ENCODE assay signal across 9 mouse cellular contexts in the genomic region with DNA sequence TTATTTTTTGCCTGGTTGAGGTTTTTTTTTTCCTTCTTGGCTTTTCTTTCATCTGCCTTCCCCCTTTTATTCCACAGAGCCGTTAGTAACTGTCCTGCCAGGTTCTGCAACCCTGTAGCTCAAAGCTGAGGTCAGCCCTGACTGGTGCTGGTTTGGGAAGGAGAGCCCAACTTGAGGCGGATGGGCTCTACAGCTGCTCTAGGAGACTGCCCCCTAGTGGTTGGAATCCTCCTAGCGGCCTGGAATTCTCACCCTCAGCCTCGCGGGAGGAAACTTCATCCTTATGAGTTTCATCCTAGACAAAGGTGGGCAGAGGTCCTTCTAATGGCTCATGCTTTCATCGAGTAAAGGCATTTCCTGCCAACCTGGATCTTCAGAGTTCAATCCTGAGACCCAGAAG. TPM values are rescaled to one million over a fixed set of nuclear protein-coding genes. Genes with fewer than 3 reads are reported as not detected.
DNase-seq lines count a peak whose midpoint lies in the region; ATAC-seq and TF ChIP-seq lines count a peak whose summit lies in the region.
"Had no signal": no experiment of that assay in that cellular context is flagged by ENCODE, and none has a peak within 500 bp of the region (broad histone marks: within the 10 kb centered on the region; RNA-seq: fewer than 3 reads in every experiment).

No protein-coding gene starts in this region.

- TF ChIP-seq CTCF in forebrain, postnatal 0 days (IDR thresholded peaks at IDR 0.05; ENCODE audit: low read depth): peak; percentile 54
- peak; percentile 80 for TF ChIP-seq CTCF in stomach, postnatal 0 days (IDR thresholded peaks at IDR 0.05; ENCODE audit: low read depth)

- no peak overlapping the region for H3K4me3 ChIP-seq in forebrain, postnatal 0 days (ENCODE audit: low read depth, low read length)
- no peak overlapping the region for H3K4me3 ChIP-seq in forebrain, embryonic 12.5 days (replicated peaks)
- no peak overlapping the region for H3K4me3 ChIP-seq in stomach, postnatal 0 days (ENCODE audit: low read depth, low read length)
- H3K4me3 ChIP-seq: stomach, embryonic 15.5 days had no signal

- no peak overlapping the region for H3K4me2 ChIP-seq in forebrain, postnatal 0 days (ENCODE audit: low read depth)
- H3K4me2 ChIP-seq in forebrain, embryonic 12.5 days: no peak overlapping the region
- H3K4me2 ChIP-seq in stomach, postnatal 0 days (replicated peaks; ENCODE audit: low read depth): no peak overlapping the region
- H3K4me2 ChIP-seq: stomach, embryonic 15.5 days had no signal

- 39% methylated on average over 6 of the region's 6 CpGs for WGBS in forebrain, postnatal 0 days
- WGBS in forebrain, embryonic 12.5 days: 39% methylated on average over 6 of the region's 6 CpGs
- WGBS in stomach, postnatal 0 days: 36% methylated on average over 6 of the region's 6 CpGs

- H3K27ac ChIP-seq in forebrain, postnatal 0 days (ENCODE audit: low read depth, low read length): no peak overlapping the region
- H3K27ac ChIP-seq in forebrain, embryonic 12.5 days: no peak overlapping the region
- H3K27ac ChIP-seq in stomach, postnatal 0 days (replicated peaks): no peak overlapping the region
- H3K27ac ChIP-seq: stomach, embryonic 15.5 days had no signal

- no peak for TF ChIP-seq EP300 in stomach, postnatal 0 days (optimal IDR thresholded peaks at IDR 0.05)

- no peaks in the 10 kb centered on the region for H3K4me1 ChIP-seq in forebrain, postnatal 0 days (ENCODE audit: insufficient read depth)
- H3K4me1 ChIP-seq in forebrain, embryonic 12.5 days: peaks cover 6% of the 10 kb centered on the region
- no peaks in the 10 kb centered on the region for H3K4me1 ChIP-seq in stomach, postnatal 0 days (replicated peaks; ENCODE audit: control insufficient read depth, insufficient read depth)
- H3K4me1 ChIP-seq: stomach, embryonic 15.5 days had no signal

- H3K9me3 ChIP-seq in forebrain, postnatal 0 days (ENCODE audit: low read length): no peaks in the 10 kb centered on the region
- H3K9me3 ChIP-seq in forebrain, embryonic 12.5 days: no peaks in the 10 kb centered on the region
- no peaks in the 10 kb centered on the region for H3K9me3 ChIP-seq in stomach, postnatal 0 days (ENCODE audit: control insufficient read depth, low read length)
- H3K9me3 ChIP-seq: stomach, embryonic 15.5 days had no signal

- H3K9ac ChIP-seq in forebrain, postnatal 0 days: no peak overlapping the region
- H3K9ac ChIP-seq in forebrain, embryonic 12.5 days: no peak overlapping the region
- no peak overlapping the region for H3K9ac ChIP-seq in stomach, postnatal 0 days (ENCODE audit: low read length)
- H3K9ac ChIP-seq: stomach, embryonic 15.5 days had no signal

- no peaks in the 10 kb centered on the region for H3K27me3 ChIP-seq in forebrain, postnatal 0 days (ENCODE audit: insufficient read depth, low read length)
- H3K27me3 ChIP-seq in forebrain, embryonic 12.5 days: no peaks in the 10 kb centered on the region
- H3K27me3 ChIP-seq in stomach, postnatal 0 days (ENCODE audit: control insufficient read depth, insufficient read depth, low read length): no peaks in the 10 kb centered on the region
- H3K27me3 ChIP-seq: stomach, embryonic 15.5 days had no signal

- H3K36me3 ChIP-seq in forebrain, postnatal 0 days (ENCODE audit: insufficient read depth): no peaks in the 10 kb centered on the region
- H3K36me3 ChIP-seq in forebrain, embryonic 12.5 days (replicated peaks): no peaks in the 10 kb centered on the region
- H3K36me3 ChIP-seq in stomach, postnatal 0 days (ENCODE audit: control insufficient read depth, insufficient read depth, low read length): no peaks in the 10 kb centered on the region
- H3K36me3 ChIP-seq: stomach, embryonic 15.5 days had no signal

- peak; percentile 6 for DNase-seq in forebrain, postnatal 0 days
- DNase-seq in R1 (ENCODE audit: low read depth, low spot score): peak; percentile 87
- peak; percentile 44 for DNase-seq in cerebellum, adult 9-10 months
- peak; percentile 78 for DNase-seq in heart, adult 8-10 months (ENCODE audit: low spot score)
- DNase-seq in left cerebral cortex, adult 18-20 months (ENCODE audit: low spot score in 2 of 2): peak; percentile 40 to 71
- DNase-seq in monocyte, adult 2 months (ENCODE audit: low read depth in 1 of 2, low spot score in 2 of 2): peak; percentile 26 to 46
- DNase-seq in stomach, postnatal 0 days (ENCODE audit: low spot score): peak; percentile 57

- ATAC-seq in forebrain, postnatal 0 days: no peak
- no peak for ATAC-seq in forebrain, embryonic 12.5 days (ENCODE audit: low FRiP score)
- ATAC-seq in stomach, postnatal 0 days (ENCODE audit: low FRiP score, low TSS enrichment): no peak

RNA-seq across cellular contexts. Expression of gene Tmsb10, which starts 51.5 kb away (rescaled TPM):
- total RNA-seq in forebrain, postnatal 0 days (2014; rRNA removed): 862 and 4,132 TPM in 2 replicates
- polyA plus RNA-seq in forebrain, postnatal 0 days (2015; fragmentation: Nextera tagmentation; extraction: Ambion mirVana): 5,770 and 6,801 TPM in 2 replicates
- 4,450 and 4,576 TPM in 2 replicates for polyA plus RNA-seq in forebrain, embryonic 12.5 days (2016; fragmentation: Nextera tagmentation; extraction: Ambion mirVana)
- total RNA-seq in heart, adult 8-10 months (2022): 100 to 1,000 TPM in 1 of 4 experiments, 10 to 100 TPM in 3; 69.4 to 102 (median 73.2) TPM
- total RNA-seq in left cerebral cortex, adult 18-20 months (2021): 100 to 1,000 TPM; 420 to 461 TPM
- polyA plus RNA-seq in stomach, postnatal 0 days (2015; fragmentation: Nextera tagmentation; extraction: Ambion mirVana): 1,323 and 1,685 TPM in 2 replicates

Comparison
In these comparisons a context has a peak if more than half of its experiments do, and no peak if none do; other contexts are left out.
1. DNase-seq: peak in every context shown above with its lines; median percentile 87 in R1; 78 in heart, adult 8-10 months; 57 in stomach, postnatal 0 days; 56 in left cerebral cortex, adult 18-20 months; 44 in cerebellum, adult 9-10 months; 36 in monocyte, adult 2 months; 6 in forebrain, postnatal 0 days.